ENCODE assay signal across 8 mouse cellular contexts in genomic region chr4:131267760-131268159, GRCm38 (mm10).
DNase-seq lines count a peak whose midpoint lies in the region; ATAC-seq and TF ChIP-seq lines count a peak whose summit lies in the region.

No protein-coding gene starts in this region.

- 0 out of 2 replicates have a peak, but pooled peaks have one; percentile 28 for ATAC-seq in heart, postnatal 0 days (ENCODE audit: insufficient read depth, low read depth)

- intact Hi-C loops in heart, postnatal 25 days (cut with DNase I) = no loop called here

- H3K27me3 ChIP-seq in heart, postnatal 0 days (ENCODE audit: control insufficient read depth, insufficient read depth, low read length) = peaks cover 13% of the 10 kb centered on the region; the same call in 1 of the 2 replicates

- no peaks in the 10 kb centered on the region for H3K9me3 ChIP-seq in heart, postnatal 0 days (replicated peaks; ENCODE audit: control insufficient read depth, low read length)

- WGBS in heart, postnatal 0 days = 26% methylated on average over 10 of the region's 10 CpGs

- no peak overlapping the region for H3K9ac ChIP-seq in heart, postnatal 0 days (replicated peaks; ENCODE audit: low read depth, low read length)

- no peak overlapping the region for H3K4me3 ChIP-seq in heart, postnatal 0 days (ENCODE audit: low read depth, low read length)

- peak; percentile 55 for DNase-seq in heart, postnatal 0 days (ENCODE audit: low spot score)
- no peak for DNase-seq in heart, postnatal 25 days (ENCODE audit: low spot score)
- DNase-seq in Muller cell, postnatal 12 days (ENCODE audit: inconsistent ontology term) = peak; percentile 42
- DNase-seq in adrenal gland, postnatal 10 days = peak; percentile 87
- peak; percentile 82 to 86 for DNase-seq in kidney, postnatal 4 days
- DNase-seq in neural tube, embryonic 10.5 days (ENCODE audit: extremely low spot score, low spot score) = no peak
- DNase-seq in embryo, embryonic 11 days = no peak
- DNase-seq in yolk sac, embryonic 10.5 days (ENCODE audit: low spot score) = no peak

- no peaks in the 10 kb centered on the region for H3K36me3 ChIP-seq in heart, postnatal 0 days (replicated peaks; ENCODE audit: control insufficient read depth, insufficient read depth, low read length)

- no peak overlapping the region for H3K27ac ChIP-seq in heart, postnatal 0 days (ENCODE audit: low read depth)

- no peak for TF ChIP-seq EP300 in heart, postnatal 0 days (IDR thresholded peaks at IDR 0.05; ENCODE audit: low read depth)

- H3K4me2 ChIP-seq in heart, postnatal 0 days (ENCODE audit: low read depth, low read length) = no peak overlapping the region

- H3K4me1 ChIP-seq in heart, postnatal 0 days (ENCODE audit: control insufficient read depth, insufficient read depth) = no peaks in the 10 kb centered on the region

- no peak for TF ChIP-seq CTCF in heart, postnatal 0 days (IDR thresholded peaks at IDR 0.05; ENCODE audit: low read depth)

Comparison
In these comparisons a context has a peak if more than half of its experiments do, and no peak if none do; other contexts are left out.
1. DNase-seq: peak in heart, postnatal 0 days (single experiment), Muller cell, postnatal 12 days (single experiment), adrenal gland, postnatal 10 days (single experiment) and kidney, postnatal 4 days (2 of 2); none in heart, postnatal 25 days (single experiment), neural tube, embryonic 10.5 days (single experiment), embryo, embryonic 11 days (single experiment) and yolk sac, embryonic 10.5 days (single experiment).